Mouse (Mus musculus): ENCODE measurements around the gene Samsn1. TPM values are rescaled to one million over a fixed set of nuclear protein-coding genes. Genes with fewer than 3 reads are reported as not detected.

The Samsn1 gene
- total RNA-seq (2014; rRNA removed), result 0.65 and 0.94 TPM in 2 replicates
- 0.24 TPM in 1 of 2 replicates, not detected in the other for polyA plus RNA-seq (2012; rRNA removed)

DNA sequence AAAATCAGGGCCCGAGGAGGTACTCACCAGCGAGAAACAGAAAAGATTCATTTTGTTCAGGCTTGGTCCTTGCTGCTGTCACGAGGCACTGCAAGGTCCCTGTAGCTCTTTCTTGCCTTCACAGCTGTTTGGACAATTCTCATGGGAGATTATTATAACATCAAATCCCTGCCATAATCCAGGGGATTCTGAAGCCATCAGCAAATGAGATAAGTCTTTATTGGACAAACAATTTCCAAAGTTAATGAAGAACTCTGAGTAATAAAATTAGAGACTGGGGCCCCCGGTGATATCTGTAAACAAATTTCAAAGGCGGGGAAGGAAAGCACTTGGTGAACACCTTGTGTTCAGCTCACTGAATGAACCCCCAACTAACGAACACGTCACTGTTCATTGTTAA, at the start of gene Samsn1:
Gene Samsn1, minus strand, starts transcription at position 101 of the 400 bp plus-strand sequence.
- Histone ChIP-seq H3K36me3 (ENCODE audit: control insufficient read depth, insufficient read depth, low read length) (no peaks in the 10 kb centered on the region), H3K9ac (ENCODE audit: low read depth, low read length) (no peak within 1 kb of the TSS), H3K27me3 (ENCODE audit: control insufficient read depth, insufficient read depth, low read length) (no peaks in the 10 kb centered on the region), H3K27ac (replicated peaks; ENCODE audit: insufficient read depth, low read depth, low read length) (no peak within 1 kb of the TSS), H3K79me2 (ENCODE audit: control insufficient read depth, insufficient read depth, low read length) (no peaks in the 10 kb centered on the region), H3K4me3 (ENCODE audit: insufficient read depth, low read depth, low read length) (no peak within 1 kb of the TSS), H3K4me1 (ENCODE audit: control insufficient read depth, insufficient read depth, low read length) (no peaks in the 10 kb centered on the region)
- no peak for DNase-seq (ENCODE audit: extremely low read depth, low read depth, low spot score)
- TF ChIP-seq CTCF (IDR thresholded peaks at IDR 0.05; ENCODE audit: low read depth, low read length), result no peak
- TF ChIP-seq POLR2A (IDR thresholded peaks at IDR 0.05; ENCODE audit: extremely low read depth, insufficient read depth, low read length), result no peak
- 83% methylated on average over 7 of the region's 7 CpGs for WGBS

- Histone ChIP-seq H3K9ac (ENCODE audit: low read depth, low read length) (no peak overlapping the region), H3K27ac (replicated peaks; ENCODE audit: insufficient read depth, low read depth, low read length) (no peak overlapping the region), H3K4me3 (ENCODE audit: insufficient read depth, low read depth, low read length) (no peak overlapping the region), H3K4me1 (ENCODE audit: control insufficient read depth, insufficient read depth, low read length) (no peaks in the 10 kb centered on the region), H3K27me3 (ENCODE audit: control insufficient read depth, insufficient read depth, low read length) (no peaks in the 10 kb centered on the region), H3K79me2 (ENCODE audit: control insufficient read depth, insufficient read depth, low read length) (no peaks in the 10 kb centered on the region), H3K36me3 (ENCODE audit: control insufficient read depth, insufficient read depth, low read length) (no peaks in the 10 kb centered on the region)
- peak; percentile 73 for DNase-seq (ENCODE audit: extremely low read depth, low read depth, low spot score)
- no peak for TF ChIP-seq POLR2A (IDR thresholded peaks at IDR 0.05; ENCODE audit: extremely low read depth, insufficient read depth, low read length)
- WGBS, result 87% methylated on average over 14 of the region's 14 CpGs
Measured at GRCm38 (mm10) chr16:76066082-76066635, 44.1 kb upstream of the Samsn1 start.

DNA sequence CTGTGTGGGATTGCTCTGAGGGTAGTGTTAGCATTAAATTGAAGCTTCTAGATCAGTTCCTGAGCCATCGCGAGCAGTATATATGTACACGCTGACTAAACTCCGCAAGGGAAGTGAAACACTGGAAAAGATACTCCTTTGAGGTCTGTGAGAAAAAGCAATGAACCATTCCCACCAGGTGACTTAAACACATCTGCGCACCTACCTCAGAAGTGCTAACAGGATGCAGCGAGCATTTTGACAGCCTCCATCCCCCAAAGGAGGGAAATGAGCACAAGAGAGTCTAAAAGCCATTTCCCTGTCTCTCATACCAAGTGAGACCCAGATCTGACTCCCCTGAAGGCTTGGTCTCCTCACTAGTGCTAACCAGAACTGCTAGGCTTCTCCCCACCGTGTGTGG, 32.9 kb upstream of the Samsn1 start:
- Histone ChIP-seq H3K79me2 (ENCODE audit: control insufficient read depth, insufficient read depth, low read length) (no peaks in the 10 kb centered on the region), H3K4me1 (ENCODE audit: control insufficient read depth, insufficient read depth, low read length) (no peaks in the 10 kb centered on the region), H3K36me3 (ENCODE audit: control insufficient read depth, insufficient read depth, low read length) (no peaks in the 10 kb centered on the region), H3K9ac (ENCODE audit: low read depth, low read length) (no peak overlapping the region), H3K4me3 (ENCODE audit: insufficient read depth, low read depth, low read length) (no peak overlapping the region), H3K27ac (replicated peaks; ENCODE audit: insufficient read depth, low read depth, low read length) (no peak overlapping the region), H3K27me3 (ENCODE audit: control insufficient read depth, insufficient read depth, low read length) (no peaks in the 10 kb centered on the region)
- no peak for TF ChIP-seq POLR2A (IDR thresholded peaks at IDR 0.05; ENCODE audit: extremely low read depth, insufficient read depth, low read length)
- TF ChIP-seq CTCF (IDR thresholded peaks at IDR 0.05; ENCODE audit: low read depth, low read length), result no peak
- 91% methylated on average over 7 of the region's 7 CpGs for WGBS
- no peak for DNase-seq (ENCODE audit: extremely low read depth, low read depth, low spot score)

GRCm38 (mm10) chr16:76054079-76054478, 32.0 kb upstream of the Samsn1 start:
- WGBS, result 77% methylated on average over 4 of the region's 4 CpGs
- Histone ChIP-seq H3K27me3 (ENCODE audit: control insufficient read depth, insufficient read depth, low read length) (no peaks in the 10 kb centered on the region), H3K36me3 (ENCODE audit: control insufficient read depth, insufficient read depth, low read length) (no peaks in the 10 kb centered on the region), H3K79me2 (ENCODE audit: control insufficient read depth, insufficient read depth, low read length) (no peaks in the 10 kb centered on the region), H3K4me1 (ENCODE audit: control insufficient read depth, insufficient read depth, low read length) (no peaks in the 10 kb centered on the region), H3K4me3 (ENCODE audit: insufficient read depth, low read depth, low read length) (no peak overlapping the region), H3K27ac (replicated peaks; ENCODE audit: insufficient read depth, low read depth, low read length) (no peak overlapping the region), H3K9ac (ENCODE audit: low read depth, low read length) (no peak overlapping the region)
- TF ChIP-seq CTCF (IDR thresholded peaks at IDR 0.05; ENCODE audit: low read depth, low read length) (no peak), POLR2A (IDR thresholded peaks at IDR 0.05; ENCODE audit: extremely low read depth, insufficient read depth, low read length) (no peak)
- DNase-seq (ENCODE audit: extremely low read depth, low read depth, low spot score), result no peak

- no peak overlapping the region for H3K27ac ChIP-seq (replicated peaks; ENCODE audit: insufficient read depth, low read depth, low read length)
- no peaks in the 10 kb centered on the region for H3K36me3 ChIP-seq (ENCODE audit: control insufficient read depth, insufficient read depth, low read length)
- 87% methylated on average over 8 of the region's 8 CpGs for WGBS
- no peaks in the 10 kb centered on the region for H3K4me1 ChIP-seq (ENCODE audit: control insufficient read depth, insufficient read depth, low read length)
- peak; percentile 44 for DNase-seq (ENCODE audit: extremely low read depth, low read depth, low spot score)
- H3K4me3 ChIP-seq (ENCODE audit: insufficient read depth, low read depth, low read length), result no peak overlapping the region
- no peak for TF ChIP-seq CTCF (IDR thresholded peaks at IDR 0.05; ENCODE audit: low read depth, low read length)
- no peak for TF ChIP-seq POLR2A (IDR thresholded peaks at IDR 0.05; ENCODE audit: extremely low read depth, insufficient read depth, low read length)
- no peaks in the 10 kb centered on the region for H3K27me3 ChIP-seq (ENCODE audit: control insufficient read depth, insufficient read depth, low read length)
- no peaks in the 10 kb centered on the region for H3K79me2 ChIP-seq (ENCODE audit: control insufficient read depth, insufficient read depth, low read length)
- no peak overlapping the region for H3K9ac ChIP-seq (ENCODE audit: low read depth, low read length)
Measured at GRCm38 (mm10) chr16:76053537-76053936, 31.5 kb upstream of the Samsn1 start.

- TF ChIP-seq CTCF (IDR thresholded peaks at IDR 0.05; ENCODE audit: low read depth, low read length), result no peak
- TF ChIP-seq POLR2A (IDR thresholded peaks at IDR 0.05; ENCODE audit: extremely low read depth, insufficient read depth, low read length), result no peak
- Histone ChIP-seq H3K36me3 (ENCODE audit: control insufficient read depth, insufficient read depth, low read length) (no peaks in the 10 kb centered on the region), H3K27me3 (ENCODE audit: control insufficient read depth, insufficient read depth, low read length) (no peaks in the 10 kb centered on the region), H3K79me2 (ENCODE audit: control insufficient read depth, insufficient read depth, low read length) (no peaks in the 10 kb centered on the region), H3K4me3 (ENCODE audit: insufficient read depth, low read depth, low read length) (no peak overlapping the region), H3K4me1 (ENCODE audit: control insufficient read depth, insufficient read depth, low read length) (no peaks in the 10 kb centered on the region), H3K27ac (replicated peaks; ENCODE audit: insufficient read depth, low read depth, low read length) (no peak overlapping the region), H3K9ac (ENCODE audit: low read depth, low read length) (no peak overlapping the region)
- DNase-seq (ENCODE audit: extremely low read depth, low read depth, low spot score), result no peak
- WGBS, result 72% methylated on average over 3 of the region's 3 CpGs
Measured at GRCm38 (mm10) chr16:76047066-76047465, 25.0 kb upstream of the Samsn1 start.

Measured in liver, adult 2 months (tissue).